Mouse (Mus musculus) hematopoietic stem cell, adult 5-6 weeks (primary cell): ENCODE results near the gene 4930519P11Rik. TPM values are rescaled to one million over a fixed set of nuclear protein-coding genes. Genes with fewer than 3 reads are reported as not detected.

Source experiments
- ATAC-seq, 2 experiments: fragments of 125-278 bp in 1 of 2; replicated peaks in 1 of 2; 2 replicates each; pipeline ENCODE4 v1.8.0; 2016 to 2017; ENCODE audit warnings: inconsistent platforms in 2 of 2, mild to moderate bottlenecking in 2 of 2, moderate number of reproducible peaks in 2 of 2, low read depth in 1 of 2, moderate TSS enrichment in 1 of 2; ENCODE audit not compliant: low FRiP score in 2 of 2, poor library complexity in 2 of 2, severe bottlenecking in 2 of 2, insufficient read depth in 1 of 2, low TSS enrichment in 1 of 2
- total RNA-seq: library from RNA; stranded (forward); fragments of 172-1452, 232-1000 nt; gene quantifications from 2 replicates; pipeline ENCODE4 v1.2.3, GENCODE M21; 2017

Gene 4930519P11Rik
- total RNA-seq, 1 experiment from 2014 or later, result not detected

DNA sequence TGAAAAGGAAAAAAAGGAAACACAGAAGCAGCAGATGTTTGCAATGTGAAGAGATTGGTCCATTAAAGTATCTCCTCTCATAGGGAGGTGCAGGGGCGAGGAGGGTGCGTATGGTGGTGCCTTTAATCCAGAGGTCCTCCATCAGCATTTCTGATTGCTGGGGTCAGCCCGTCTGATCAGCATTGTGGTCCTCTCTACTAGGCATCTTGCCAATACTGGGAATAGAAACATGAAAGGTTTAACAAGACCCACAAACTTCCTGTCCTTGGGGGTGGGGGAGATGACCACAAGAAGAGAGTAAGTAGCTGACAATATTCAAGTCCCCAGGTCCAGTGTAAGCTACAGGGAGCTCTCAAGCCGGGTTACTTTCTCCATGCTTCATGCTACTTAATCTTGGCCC is 42.6 kb downstream of the 4930519P11Rik start:
- ATAC-seq, result no peak

DNA sequence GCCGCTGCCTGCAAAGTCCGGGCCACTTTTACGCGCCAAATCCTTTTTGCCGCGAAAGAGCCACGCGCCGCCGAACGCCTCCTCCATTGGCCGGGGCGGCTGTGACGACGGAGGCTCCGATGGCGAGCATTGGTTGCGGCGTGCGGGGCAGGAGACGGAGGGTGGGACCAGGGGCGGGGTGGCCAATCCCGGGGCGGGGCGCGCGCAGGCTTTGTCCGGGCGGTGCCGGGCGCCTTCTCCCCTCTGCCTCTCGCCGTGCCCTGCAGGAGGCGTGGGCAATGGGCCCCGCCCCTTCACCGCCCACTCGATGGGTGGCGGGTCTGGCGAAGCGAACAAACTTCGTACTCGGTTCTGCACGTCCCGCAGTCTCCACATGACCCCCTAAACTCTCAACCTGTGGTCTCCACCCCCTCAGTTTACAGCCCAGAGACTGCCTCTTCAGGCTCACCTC is 43.4 kb downstream of the 4930519P11Rik start, which contains the start of gene E2f1:
Gene E2f1, minus strand, starts transcription at position 57 of the 451 bp plus-strand sequence.
- peak; percentile 87 to 93 for ATAC-seq

DNA sequence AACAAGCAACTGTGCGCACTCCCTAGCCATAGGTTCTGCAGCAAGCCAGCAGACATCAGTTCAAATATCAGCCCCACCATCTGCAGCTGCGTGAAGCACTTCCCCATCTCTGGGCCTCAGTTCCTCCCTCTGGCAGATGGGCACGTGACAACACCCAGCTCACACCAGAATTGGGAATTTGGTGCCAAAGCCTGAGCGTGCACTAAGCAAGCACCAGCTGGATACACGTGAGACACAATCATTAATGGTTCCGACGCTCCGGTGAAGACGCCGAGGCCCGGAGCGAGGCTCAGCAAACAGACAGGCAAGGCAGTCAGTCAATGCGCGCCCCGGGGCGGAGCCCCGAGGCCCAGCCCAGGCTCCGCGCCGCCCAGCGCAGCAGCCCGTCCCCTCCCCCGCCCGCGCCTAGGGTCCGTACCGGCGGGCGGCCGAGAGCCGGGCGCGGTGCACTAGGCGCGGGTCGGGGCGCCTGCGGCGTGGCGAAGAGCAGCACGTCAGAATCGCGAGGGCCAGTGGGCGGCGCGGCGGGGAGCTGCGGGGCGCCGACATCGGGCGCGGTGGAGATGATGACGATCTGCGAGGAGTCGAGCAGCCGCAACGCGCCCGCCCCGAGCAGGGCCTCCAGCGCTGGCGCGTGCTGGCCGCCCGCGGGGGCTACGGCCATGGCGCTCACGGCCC is 44.0 kb downstream of the 4930519P11Rik start:
- peak; percentile 1 to 32; a peak in 2 of 4 replicates for ATAC-seq

DNA sequence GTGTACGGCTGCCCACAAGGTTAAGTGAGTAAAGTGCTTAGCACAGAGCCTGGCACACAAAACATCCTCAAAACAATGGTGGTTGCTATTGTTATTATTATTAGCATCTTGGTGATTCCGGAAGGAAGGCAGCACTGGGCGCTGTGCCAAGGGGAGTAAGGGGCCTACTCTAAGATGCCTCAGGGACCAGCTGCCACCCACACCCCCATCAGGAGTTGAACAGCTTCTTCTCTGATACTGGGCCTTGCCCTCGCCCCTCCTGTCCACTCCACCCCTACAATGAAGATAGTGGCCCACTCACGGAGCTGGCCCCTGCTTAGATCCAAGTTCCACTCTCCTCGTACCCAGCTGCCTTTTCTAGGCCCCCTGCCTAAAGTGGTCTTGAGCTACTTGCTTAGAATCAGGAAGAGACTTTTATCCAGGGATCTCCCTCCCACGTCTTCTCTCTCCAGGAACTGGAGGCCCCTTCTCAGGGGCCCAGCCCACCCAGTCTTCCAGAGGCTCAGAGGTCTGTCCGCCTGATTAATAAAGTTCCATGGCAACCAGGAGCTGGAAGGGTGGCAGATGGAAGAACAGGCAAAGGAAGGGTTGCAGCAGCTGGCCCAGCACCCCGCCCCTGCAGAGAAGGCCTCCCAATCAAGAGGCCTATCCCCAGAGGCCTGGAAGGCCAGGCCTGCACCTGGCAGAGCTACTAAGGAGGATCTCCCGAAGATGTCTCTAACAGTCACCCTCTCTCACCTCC is 44.7 kb downstream of the 4930519P11Rik start:
- peak in 1 of 2 experiments; percentile 0; a peak in 1 of 4 replicates for ATAC-seq

DNA sequence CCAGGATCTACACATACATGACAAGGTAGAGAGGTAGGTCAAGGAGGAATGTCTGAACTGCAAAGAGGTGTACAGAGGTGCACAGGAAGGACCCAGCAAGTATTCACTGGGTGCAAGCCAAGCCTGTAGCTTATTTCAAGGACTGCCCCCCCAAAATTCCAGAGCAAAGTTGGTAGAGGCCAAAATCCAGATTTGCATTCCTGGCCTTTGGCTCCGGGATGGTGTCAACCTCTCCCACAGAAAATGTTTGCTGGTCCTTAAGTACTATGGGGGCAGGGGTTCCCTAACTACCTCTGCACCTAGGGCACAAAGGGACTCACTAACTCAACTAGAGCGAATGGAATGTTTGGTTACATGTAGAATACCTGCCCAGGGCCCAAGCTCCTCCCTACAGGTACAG is 45.5 kb downstream of the 4930519P11Rik start:
- no peak for ATAC-seq

DNA sequence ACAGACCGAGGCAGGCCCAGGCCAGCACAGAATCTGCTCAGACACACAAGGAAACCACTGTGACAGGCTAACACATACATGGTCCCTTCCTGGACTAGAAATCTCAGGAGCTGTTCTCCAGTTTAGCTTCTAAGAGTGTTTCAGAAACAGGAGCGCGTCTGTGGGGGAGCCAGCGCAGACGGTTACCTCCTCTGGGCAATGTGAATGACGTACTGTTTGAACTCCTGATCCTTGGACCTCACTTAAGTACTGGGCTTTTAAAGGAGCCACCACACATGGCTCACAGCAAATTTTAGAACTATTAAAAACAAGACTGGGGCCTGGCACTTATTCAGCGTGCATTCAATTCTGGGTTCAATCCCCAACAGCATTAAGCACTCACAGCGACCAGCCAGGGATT is 46.6 kb downstream of the 4930519P11Rik start:
- ATAC-seq, result no peak

DNA sequence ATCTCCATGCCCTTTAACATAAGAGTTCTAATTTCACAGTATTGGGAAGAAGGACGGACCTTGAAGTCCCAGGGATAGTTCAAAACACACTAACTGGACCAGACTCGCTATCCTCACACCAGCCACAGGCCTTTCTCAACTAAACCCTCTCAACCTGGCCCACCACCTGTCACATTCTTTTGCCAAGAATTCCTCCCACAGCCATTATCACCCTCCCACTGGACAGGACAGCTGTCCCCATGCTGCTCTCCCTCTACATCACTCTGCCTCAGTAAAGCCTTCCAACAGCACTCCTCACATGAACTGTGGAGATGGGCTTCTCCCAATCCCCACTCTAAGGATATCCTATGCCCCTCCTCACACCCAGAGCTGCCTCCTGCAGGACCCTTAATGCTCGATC is 47.7 kb downstream of the 4930519P11Rik start:
- no peak for ATAC-seq

DNA sequence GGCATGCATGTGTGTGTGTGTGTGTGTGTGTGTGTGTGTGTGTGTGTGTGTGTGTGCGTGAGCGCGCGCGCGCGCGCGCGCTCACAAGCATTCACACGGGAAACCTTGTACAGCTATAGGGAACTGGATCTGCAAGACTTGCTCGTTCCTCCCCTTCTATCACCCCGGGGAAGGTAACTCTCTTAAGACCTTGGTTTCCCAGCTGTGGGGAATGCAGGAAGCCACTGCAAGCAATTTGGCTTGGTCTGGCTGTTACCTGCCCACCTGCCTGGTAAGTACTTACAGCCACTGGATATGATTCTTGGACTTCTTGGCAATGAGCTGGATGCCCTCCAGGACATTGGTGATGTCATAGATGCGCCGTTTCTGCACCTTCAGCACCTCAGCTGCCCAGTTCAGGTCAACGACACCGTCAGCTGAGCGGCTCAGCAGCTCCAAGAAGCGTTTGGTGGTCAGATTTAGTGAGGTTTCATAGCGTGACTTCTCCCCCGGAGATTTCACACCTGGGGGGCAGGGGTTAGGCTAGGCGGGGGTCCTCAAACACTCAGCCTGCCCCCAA is 49.5 kb downstream of the 4930519P11Rik start:
- no peak for ATAC-seq

Other genes with a start within 250 kb of the 4930519P11Rik start
- gene Cdk5rap1, start 240.4 kb downstream of the 4930519P11Rik start, total RNA-seq, result 22.8 and 26.2 TPM in 2 replicates
- 0.69 TPM in 1 of 2 replicates, not detected in the other for gene Snta1, start 205.3 kb downstream of the 4930519P11Rik start, total RNA-seq
- gene Cbfa2t2, start 177.0 kb downstream of the 4930519P11Rik start, total RNA-seq, result 25.0 and 26.6 TPM in 2 replicates
- gene 1700003F12Rik, start 66.4 kb downstream of the 4930519P11Rik start, total RNA-seq, result not detected in 2 replicates
- not detected in 2 replicates for gene Actl10, start 61.7 kb downstream of the 4930519P11Rik start, total RNA-seq
- 1.2 and 2.6 TPM in 2 replicates for gene Necab3, start 54.5 kb downstream of the 4930519P11Rik start, total RNA-seq
- gene E2f1, start 43.5 kb downstream of the 4930519P11Rik start, total RNA-seq, result 7.3 and 9.9 TPM in 2 replicates
- gene Pxmp4, start 9.7 kb downstream of the 4930519P11Rik start, total RNA-seq, result 12.6 and 17.2 TPM in 2 replicates
- gene Zfp341, start 140 bp downstream of the 4930519P11Rik start, total RNA-seq, result 0.69 and 1.9 TPM in 2 replicates
- 98.4 and 114 TPM in 2 replicates for gene Chmp4b, start 38.3 kb upstream of the 4930519P11Rik start, total RNA-seq
- not detected in 2 replicates for gene Gm14214, start 156.6 kb upstream of the 4930519P11Rik start, total RNA-seq
- 180 and 207 TPM in 2 replicates for gene Raly, start 177.7 kb upstream of the 4930519P11Rik start, total RNA-seq
- gene a, start 178.0 kb upstream of the 4930519P11Rik start, total RNA-seq, result not detected in 2 replicates